In genomic region chr17:29183162-29183561, GRCm38 (mm10) we compare ENCODE assay signal across 22 mouse cellular contexts. TPM values are rescaled to one million over a fixed set of nuclear protein-coding genes. Genes with fewer than 3 reads are reported as not detected.
A peak's percentile ranks its signal among the peaks of the same experiment; 100 is the strongest.
DNase-seq lines count a peak whose midpoint lies in the region; ATAC-seq lines count a peak whose summit lies in the region.
"Had no signal": no experiment of that assay in that cellular context is flagged by ENCODE, and none has a peak within 500 bp of the region (broad histone marks: within the 10 kb centered on the region; RNA-seq: fewer than 3 reads in every experiment).

No protein-coding gene starts in this region.

- WGBS in forebrain, embryonic 10.5 days = 72% methylated on average over 11 of the region's 11 CpGs
- 66% methylated on average over 11 of the region's 11 CpGs for WGBS in forebrain, embryonic 14.5 days
- WGBS in hindbrain, embryonic 10.5 days = 70% methylated on average over 11 of the region's 11 CpGs
- WGBS in hindbrain, embryonic 16.5 days = 67% methylated on average over 11 of the region's 11 CpGs

- H3K9me3 ChIP-seq in forebrain, embryonic 10.5 days = no peaks in the 10 kb centered on the region
- no peaks in the 10 kb centered on the region for H3K9me3 ChIP-seq in forebrain, embryonic 14.5 days (replicated peaks; ENCODE audit: control insufficient read depth, low read length)
- no peaks in the 10 kb centered on the region for H3K9me3 ChIP-seq in hindbrain, embryonic 10.5 days
- no peaks in the 10 kb centered on the region for H3K9me3 ChIP-seq in hindbrain, embryonic 16.5 days (ENCODE audit: control insufficient read depth, low read length)
- H3K9me3 ChIP-seq: embryonic facial prominence, embryonic 12.5 days; forebrain, embryonic 13.5 days; G1E; hindbrain, embryonic 13.5 days; intestine, embryonic 15.5 days had no signal

- no peak for ATAC-seq in forebrain, embryonic 14.5 days
- ATAC-seq in hindbrain, embryonic 16.5 days = no peak
- ATAC-seq: CD4-positive, CD25-positive, alpha-beta regulatory T cell, adult 4 months; forebrain, embryonic 13.5 days; intestine, embryonic 15.5 days had no signal

- no peaks in the 10 kb centered on the region for H3K36me3 ChIP-seq in forebrain, embryonic 10.5 days (replicated peaks)
- no peaks in the 10 kb centered on the region for H3K36me3 ChIP-seq in forebrain, embryonic 14.5 days (ENCODE audit: control insufficient read depth, insufficient read depth, low read length)
- no peaks in the 10 kb centered on the region for H3K36me3 ChIP-seq in hindbrain, embryonic 10.5 days
- H3K36me3 ChIP-seq in hindbrain, embryonic 16.5 days (ENCODE audit: control insufficient read depth, insufficient read depth, low read length) = no peaks in the 10 kb centered on the region
- H3K36me3 ChIP-seq: embryonic facial prominence, embryonic 12.5 days; G1E; hindbrain, embryonic 13.5 days; intestine, embryonic 15.5 days had no signal

- no peak overlapping the region for H3K4me2 ChIP-seq in forebrain, embryonic 14.5 days (ENCODE audit: low read length)
- H3K4me2 ChIP-seq in hindbrain, embryonic 16.5 days (ENCODE audit: low read length) = no peak overlapping the region
- H3K4me2 ChIP-seq: embryonic facial prominence, embryonic 12.5 days; forebrain, embryonic 13.5 days; hindbrain, embryonic 13.5 days; intestine, embryonic 15.5 days had no signal

- peaks cover 43% of the 10 kb centered on the region for H3K4me1 ChIP-seq in forebrain, embryonic 10.5 days
- H3K4me1 ChIP-seq in forebrain, embryonic 14.5 days (ENCODE audit: control insufficient read depth, insufficient read depth, low read length) = peaks cover 15% of the 10 kb centered on the region; the same call in 1 of the 2 replicates
- peaks cover 52% of the 10 kb centered on the region for H3K4me1 ChIP-seq in hindbrain, embryonic 10.5 days (replicated peaks)
- H3K4me1 ChIP-seq in hindbrain, embryonic 16.5 days (ENCODE audit: control insufficient read depth, insufficient read depth, low read depth, low read length) = peaks cover 9% of the 10 kb centered on the region

- H3K27ac ChIP-seq in forebrain, embryonic 10.5 days = 0 out of 2 replicates have a peak overlapping the region, but pooled peaks have one; percentile 44
- H3K27ac ChIP-seq in forebrain, embryonic 14.5 days (ENCODE audit: low read depth, low read length) = no peak overlapping the region
- peak overlapping the region; percentile 43; the same call in 1 of the 2 replicates for H3K27ac ChIP-seq in hindbrain, embryonic 10.5 days
- no peak overlapping the region for H3K27ac ChIP-seq in hindbrain, embryonic 16.5 days (ENCODE audit: low read depth, low read length)
- H3K27ac ChIP-seq: embryonic facial prominence, embryonic 12.5 days; forebrain, embryonic 13.5 days; gastrocnemius, adult 2 months; hindbrain, embryonic 13.5 days; intestine, embryonic 15.5 days had no signal

- no peak overlapping the region for H3K9ac ChIP-seq in forebrain, embryonic 14.5 days (ENCODE audit: low read length)
- H3K9ac ChIP-seq in hindbrain, embryonic 16.5 days (ENCODE audit: low read depth, low read length) = no peak overlapping the region; the same call in 1 of the 2 replicates
- H3K9ac ChIP-seq: embryonic facial prominence, embryonic 12.5 days; forebrain, embryonic 13.5 days; hindbrain, embryonic 13.5 days; intestine, embryonic 15.5 days had no signal

- DNase-seq in forebrain, embryonic 10.5 days (ENCODE audit: extremely low spot score, low spot score) = no peak
- no peak for DNase-seq in forebrain, embryonic 14.5 days (ENCODE audit: low spot score)
- no peak for DNase-seq in hindbrain, embryonic 10.5 days (ENCODE audit: low spot score)
- peak; percentile 42 for DNase-seq in urinary bladder, postnatal 14 days (ENCODE audit: low spot score)
- no peak for DNase-seq in urinary bladder, adult 18-20 months (ENCODE audit: low spot score in 2 of 2)
- DNase-seq in right cerebral cortex, postnatal 14 days = no peak
- DNase-seq: adrenal gland, postnatal 10 days; B cell, adult 2 months; cerebellum, adult 11 months; cerebellum, adult 8-10 months; cerebellum, postnatal 14 days; embryo, embryonic 11 days; gastrocnemius, adult 2 months; gastrocnemius, postnatal 25 days; heart, postnatal 36 days had no signal

- peaks cover 23% of the 10 kb centered on the region for H3K27me3 ChIP-seq in forebrain, embryonic 10.5 days (ENCODE audit: poor library complexity, severe bottlenecking)
- H3K27me3 ChIP-seq in forebrain, embryonic 14.5 days (replicated peaks; ENCODE audit: control insufficient read depth, insufficient read depth, low read length) = no peaks in the 10 kb centered on the region
- H3K27me3 ChIP-seq in hindbrain, embryonic 10.5 days (ENCODE audit: insufficient read depth, poor library complexity, severe bottlenecking) = peaks cover 11% of the 10 kb centered on the region
- H3K27me3 ChIP-seq in hindbrain, embryonic 16.5 days (replicated peaks; ENCODE audit: control insufficient read depth, insufficient read depth, low read length) = no peaks in the 10 kb centered on the region
- H3K27me3 ChIP-seq: embryonic facial prominence, embryonic 12.5 days; forebrain, embryonic 13.5 days; intestine, embryonic 15.5 days had no signal

- no peak overlapping the region for H3K4me3 ChIP-seq in forebrain, embryonic 10.5 days
- H3K4me3 ChIP-seq in forebrain, embryonic 14.5 days (ENCODE audit: low read depth, low read length) = no peak overlapping the region
- no peak overlapping the region for H3K4me3 ChIP-seq in hindbrain, embryonic 10.5 days
- H3K4me3 ChIP-seq in hindbrain, embryonic 16.5 days (ENCODE audit: low read length) = no peak overlapping the region
- H3K4me3 ChIP-seq: embryonic facial prominence, embryonic 12.5 days; forebrain, embryonic 13.5 days; gastrocnemius, adult 2 months; hindbrain, embryonic 13.5 days; intestine, embryonic 15.5 days had no signal

RNA-seq across cellular contexts. Expression of gene Cpne5, which starts 54.8 kb away (rescaled TPM):
- 5.3 and 6.2 TPM in 2 replicates for polyA plus RNA-seq in forebrain, embryonic 10.5 days (2016; fragmentation: Nextera tagmentation; extraction: Ambion mirVana)
- 17.2 and 17.4 TPM in 2 replicates for polyA plus RNA-seq in forebrain, embryonic 14.5 days (2014; fragmentation: Nextera tagmentation; extraction: Ambion mirVana)
- 3.0 and 5.6 TPM in 2 replicates for polyA plus RNA-seq in hindbrain, embryonic 10.5 days (2016; fragmentation: Nextera tagmentation; extraction: Ambion mirVana)
- 48.1 and 51.2 TPM in 2 replicates for polyA plus RNA-seq in hindbrain, embryonic 16.5 days (2015; fragmentation: Nextera tagmentation; extraction: Ambion mirVana)

Comparison
In these comparisons a context has a peak if more than half of its experiments do, and no peak if none do; other contexts are left out.
1. H3K27ac ChIP-seq: peak in forebrain, embryonic 10.5 days (single experiment) and hindbrain, embryonic 10.5 days (single experiment); none in forebrain, embryonic 14.5 days (single experiment) and hindbrain, embryonic 16.5 days (single experiment).